Comparison of ENCODE assay signal across 9 mouse cellular contexts in genomic region chr8:128487966-128488931, GRCm38 (mm10).
DNase-seq lines count a peak whose midpoint lies in the region; ATAC-seq lines count a peak whose summit lies in the region.
"Had no signal": no experiment of that assay in that cellular context is flagged by ENCODE, and none has a peak within 500 bp of the region (broad histone marks: within the 10 kb centered on the region; RNA-seq: fewer than 3 reads in every experiment).

No protein-coding gene starts in this region.

- no peaks in the 10 kb centered on the region for H3K9me3 ChIP-seq in midbrain, embryonic 10.5 days (replicated peaks)
- H3K9me3 ChIP-seq in midbrain, embryonic 13.5 days = no peaks in the 10 kb centered on the region
- H3K9me3 ChIP-seq in embryonic facial prominence, embryonic 10.5 days = no peaks in the 10 kb centered on the region
- H3K9me3 ChIP-seq: midbrain, embryonic 12.5 days had no signal

- H3K4me3 ChIP-seq in midbrain, embryonic 10.5 days = no peak overlapping the region
- H3K4me3 ChIP-seq in midbrain, embryonic 13.5 days (replicated peaks) = no peak overlapping the region
- no peak overlapping the region for H3K4me3 ChIP-seq in embryonic facial prominence, embryonic 10.5 days
- H3K4me3 ChIP-seq: midbrain, embryonic 12.5 days had no signal

- peaks cover 37% of the 10 kb centered on the region for H3K4me1 ChIP-seq in midbrain, embryonic 10.5 days
- peaks cover 12% of the 10 kb centered on the region for H3K4me1 ChIP-seq in midbrain, embryonic 13.5 days (replicated peaks)
- peaks cover 41% of the 10 kb centered on the region for H3K4me1 ChIP-seq in embryonic facial prominence, embryonic 10.5 days

- H3K27ac ChIP-seq in midbrain, embryonic 10.5 days (replicated peaks) = peak overlapping the region; percentile 38; the same call in 1 of the 2 replicates
- H3K27ac ChIP-seq in midbrain, embryonic 13.5 days = no peak overlapping the region
- no peak overlapping the region; the same call in 1 of the 2 replicates for H3K27ac ChIP-seq in embryonic facial prominence, embryonic 10.5 days (replicated peaks)
- H3K27ac ChIP-seq: midbrain, embryonic 12.5 days had no signal

- 17% methylated on average over 10 of the region's 10 CpGs for WGBS in midbrain, embryonic 10.5 days
- WGBS in midbrain, embryonic 13.5 days = 12% methylated on average over 10 of the region's 10 CpGs
- 17% methylated on average over 10 of the region's 10 CpGs for WGBS in embryonic facial prominence, embryonic 10.5 days

- no peak overlapping the region for H3K4me2 ChIP-seq in midbrain, embryonic 13.5 days (replicated peaks)
- H3K4me2 ChIP-seq: midbrain, embryonic 12.5 days had no signal

- H3K9ac ChIP-seq in midbrain, embryonic 13.5 days (replicated peaks) = no peak overlapping the region
- H3K9ac ChIP-seq: midbrain, embryonic 12.5 days had no signal

- DNase-seq in midbrain, embryonic 10.5 days (ENCODE audit: low spot score) = peak; percentile 17
- peak; percentile 30 for DNase-seq in embryonic facial prominence, embryonic 10.5 days (ENCODE audit: low spot score)
- peak; percentile 67 for DNase-seq in kidney, postnatal 10 days
- no peak for DNase-seq in layer of hippocampus, postnatal 10 days (ENCODE audit: low spot score in 2 of 2)
- DNase-seq in c-Kit-positive CD71-positive TER-119-positive erythroid progenitor cells, embryonic 14.5 days (ENCODE audit: low spot score) = no peak

- peaks cover 20% of the 10 kb centered on the region; the same call in 1 of the 2 replicates for H3K27me3 ChIP-seq in midbrain, embryonic 10.5 days (ENCODE audit: low read depth, poor library complexity, severe bottlenecking)
- no peaks in the 10 kb centered on the region for H3K27me3 ChIP-seq in midbrain, embryonic 13.5 days
- 0 out of 2 replicates have a peak, but pooled peaks cover 9% of the 10 kb centered on the region for H3K27me3 ChIP-seq in embryonic facial prominence, embryonic 10.5 days (replicated peaks; ENCODE audit: low read depth, poor library complexity, severe bottlenecking)
- H3K27me3 ChIP-seq: midbrain, embryonic 12.5 days had no signal

- no peaks in the 10 kb centered on the region for H3K36me3 ChIP-seq in midbrain, embryonic 10.5 days
- H3K36me3 ChIP-seq in midbrain, embryonic 13.5 days = no peaks in the 10 kb centered on the region; the same call in 1 of the 2 replicates
- H3K36me3 ChIP-seq in embryonic facial prominence, embryonic 10.5 days (replicated peaks) = no peaks in the 10 kb centered on the region
- H3K36me3 ChIP-seq: midbrain, embryonic 12.5 days had no signal

- no peak for ATAC-seq in midbrain, embryonic 13.5 days
- peak; percentile 41 for ATAC-seq in megakaryocyte, adult 5-6 weeks (ENCODE audit: poor library complexity, severe bottlenecking)
- ATAC-seq in activated CD4-positive, CD25-positive, alpha-beta regulatory T cell, adult 4 months = no peak

Comparison
In these comparisons a context has a peak if more than half of its experiments do, and no peak if none do; other contexts are left out.
1. DNase-seq: peak in midbrain, embryonic 10.5 days (single experiment), embryonic facial prominence, embryonic 10.5 days (single experiment) and kidney, postnatal 10 days (single experiment); none in layer of hippocampus, postnatal 10 days (0 of 2) and c-Kit-positive CD71-positive TER-119-positive erythroid progenitor cells, embryonic 14.5 days (single experiment).